Mouse (Mus musculus) lung, postnatal 4 days (tissue): ENCODE measurements around the gene Wwp2.

Experiments used
- DNase-seq, 2 experiments: peaks; one replicate each; pipeline ENCODE4 v3.0.0; 2021

Wwp2 gene

GRCm38 (mm10) chr8:107480436-107480835 lies 44.3 kb downstream of the Wwp2 start:
- no peak for DNase-seq

- DNase-seq, result no peak
Observed at GRCm38 (mm10) chr8:107483250-107483649, 47.1 kb downstream of the Wwp2 start.

GRCm38 (mm10) chr8:107484956-107485355 lies 48.8 kb downstream of the Wwp2 start:
- no peak for DNase-seq

GRCm38 (mm10) chr8:107488551-107488950 lies 52.4 kb downstream of the Wwp2 start:
- no peak for DNase-seq

- no peak for DNase-seq
Observed at GRCm38 (mm10) chr8:107489086-107489485, 52.9 kb downstream of the Wwp2 start.

GRCm38 (mm10) chr8:107489921-107490320 lies 53.8 kb downstream of the Wwp2 start:
- DNase-seq, result peak; percentile 10 to 40

- no peak for DNase-seq
Observed at GRCm38 (mm10) chr8:107490649-107491048, 54.5 kb downstream of the Wwp2 start.

GRCm38 (mm10) chr8:107491212-107491611 lies 55.0 kb downstream of the Wwp2 start:
- DNase-seq, result no peak

- DNase-seq, result no peak
Observed at GRCm38 (mm10) chr8:107491831-107492230, 55.7 kb downstream of the Wwp2 start.

- DNase-seq, result no peak
Observed at GRCm38 (mm10) chr8:107492802-107493201, 56.6 kb downstream of the Wwp2 start.

GRCm38 (mm10) chr8:107495425-107495824 lies 59.3 kb downstream of the Wwp2 start:
- DNase-seq, result peak in 1 of 2 experiments; percentile 43

- no peak for DNase-seq
Observed at GRCm38 (mm10) chr8:107497708-107498107, 61.5 kb downstream of the Wwp2 start.

GRCm38 (mm10) chr8:107498390-107498789 lies 62.2 kb downstream of the Wwp2 start:
- DNase-seq, result no peak

GRCm38 (mm10) chr8:107498806-107499205 lies 62.6 kb downstream of the Wwp2 start:
- DNase-seq, result no peak

GRCm38 (mm10) chr8:107499519-107499918 lies 63.4 kb downstream of the Wwp2 start:
- no peak for DNase-seq

GRCm38 (mm10) chr8:107502407-107502806 lies 66.2 kb downstream of the Wwp2 start:
- DNase-seq, result no peak

- no peak for DNase-seq
Observed at GRCm38 (mm10) chr8:107502922-107503321, 66.8 kb downstream of the Wwp2 start.

- DNase-seq, result peak in 1 of 2 experiments; percentile 36
Observed at GRCm38 (mm10) chr8:107503354-107503753, 67.2 kb downstream of the Wwp2 start.

GRCm38 (mm10) chr8:107504239-107504985 lies 68.2 kb downstream of the Wwp2 start:
- no peak for DNase-seq

GRCm38 (mm10) chr8:107505271-107505670 lies 69.1 kb downstream of the Wwp2 start:
- no peak for DNase-seq

GRCm38 (mm10) chr8:107507019-107507418 lies 70.9 kb downstream of the Wwp2 start:
- DNase-seq, result no peak

GRCm38 (mm10) chr8:107510204-107510603 lies 74.0 kb downstream of the Wwp2 start:
- DNase-seq, result no peak

GRCm38 (mm10) chr8:107510766-107511165 lies 74.6 kb downstream of the Wwp2 start:
- DNase-seq, result no peak

- DNase-seq, result no peak
Observed at GRCm38 (mm10) chr8:107513249-107513648, 77.1 kb downstream of the Wwp2 start.
